Mouse (Mus musculus) heart, adult 2 months (tissue): ENCODE results near the gene Smim24. TPM values are rescaled to one million over a fixed set of nuclear protein-coding genes. Genes with fewer than 3 reads are reported as not detected.

Source experiments
- DNase-seq, 2 experiments: peaks; one replicate each; pipeline ENCODE4 v3.0.0; 2021
- H3K27ac ChIP-seq: fragments of 200-600 bp; 2 replicates; pipeline ENCODE4 v1.8.1; 2022
- H3K27me3 ChIP-seq: fragments of 200-500 bp; 2 replicates; pipeline ENCODE4 v1.6.1; 2012; ENCODE audit warnings: mild to moderate bottlenecking, low read length, inconsistent platforms, mixed read lengths; ENCODE audit not compliant: control insufficient read depth, insufficient read depth
- H3K36me3 ChIP-seq: fragments of 200-500 bp; 2 replicates; pipeline ENCODE4 v1.6.1; 2012; ENCODE audit warnings: low read length, inconsistent platforms; ENCODE audit not compliant: control insufficient read depth, insufficient read depth
- H3K4me1 ChIP-seq: fragments of 200-500 bp; 2 replicates; pipeline ENCODE4 v1.6.1; 2011; ENCODE audit warnings: low read length; ENCODE audit not compliant: control insufficient read depth, insufficient read depth
- H3K4me3 ChIP-seq: fragments of 200-600 bp; 2 replicates; pipeline ENCODE4 v1.8.1; 2022
- H3K79me2 ChIP-seq: fragments of 200-500 bp; replicated peaks from 2 replicates; pipeline ENCODE4 v1.6.1; 2012; ENCODE audit warnings: mild to moderate bottlenecking, inconsistent platforms, low read length, moderate library complexity, mixed read lengths; ENCODE audit not compliant: control insufficient read depth, insufficient read depth
- H3K9ac ChIP-seq: fragments of 200-500 bp; 2 replicates; pipeline ENCODE4 v1.6.1; 2012; ENCODE audit warnings: low read depth, mild to moderate bottlenecking, control low read depth, inconsistent platforms, low read length, mixed read lengths
- CTCF ChIP-seq: fragments of 200-600 bp; IDR thresholded peaks from 2 replicates; pipeline ENCODE4 v1.8.1; 2022; ENCODE audit warnings: antibody characterized with exemption, mild to moderate bottlenecking, moderate library complexity
- EP300 ChIP-seq: fragments of 200-500 bp; IDR thresholded peaks from 2 replicates; pipeline ENCODE4 v1.6.1; 2011; ENCODE audit warnings: low read depth, low read length, control low read depth; ENCODE audit not compliant: insufficient read depth
- POLR2A ChIP-seq: fragments of 200-500 bp; IDR thresholded peaks from 2 replicates; pipeline ENCODE4 v1.6.1; 2011; ENCODE audit warnings: mild to moderate bottlenecking, low read depth, low read length, control low read depth; ENCODE audit not compliant: insufficient read depth
- WGBS: fragments of 180-500 bp; shearing (Covaris S2); methylation state at CpG from one replicate; pipeline ENCODE4 v1.1.7; 2018; 5-methylcytosine and 5-hydroxymethylcytosine counted together
- intact Hi-C: fragments of 180-260 bp; cut with DNase I; formaldehyde crosslinking; loops from one replicate; pipeline ENCODE4 v1.15.1; 2025
- long read RNA-seq: library from polyadenylated mRNA; stranded (forward); transcript quantifications from one replicate; pipeline ENCODE4 v2.0.0, GENCODE M21; 2021
- polyA plus RNA-seq: library from polyadenylated mRNA; depleted of rRNA; stranded (reverse); fragments of >200 nt; gene quantifications from 2 replicates; pipeline ENCODE4 v1.2.3, GENCODE M21; 2012; rRNA removed
- total RNA-seq, 2 experiments: library from RNA; stranded (reverse); gene quantifications; 2 replicates each; pipeline ENCODE4 v1.2.3; 2021

Smim24 gene
- total RNA-seq (1 to 10 TPM; 2.0 to 2.3 TPM), polyA plus RNA-seq (8.3 and 8.6 TPM in 2 replicates)
- long read RNA-seq, partial matches to known transcripts: 0 of 1 reads
- long read RNA-seq, other reads (novel, unspliced or antisense): 0 of 1 reads

DNA sequence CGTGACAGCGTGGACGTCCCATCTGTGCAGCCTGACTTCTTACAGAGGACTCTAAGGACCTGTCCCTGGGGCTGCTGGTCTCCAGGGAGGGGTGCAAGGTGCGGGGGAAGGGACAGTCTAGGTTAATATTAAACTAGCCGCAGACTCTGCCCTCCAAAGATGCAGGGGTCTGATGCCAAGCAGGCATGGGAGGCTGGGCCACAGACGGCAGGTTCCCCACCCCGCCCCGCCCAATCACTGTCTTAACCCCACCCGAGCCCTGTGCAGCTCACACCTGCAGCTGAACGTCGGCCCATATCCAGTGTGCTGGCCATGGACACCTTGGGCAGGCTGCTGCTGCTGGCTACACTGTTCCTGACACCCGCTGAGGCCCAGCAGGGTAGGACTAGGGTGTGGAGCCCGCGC is at the start of gene Smim24:
Gene Smim24 (plus strand): TSS at position 271 of the 405 bp plus-strand sequence.
- intact Hi-C loops: no loop called here
- H3K4me3 ChIP-seq: peak within 1 kb of the TSS; percentile 33
- no peak for DNase-seq
- H3K27ac ChIP-seq: peak within 1 kb of the TSS; percentile 64
- peaks cover 5% of the 10 kb centered on the region for H3K4me1 ChIP-seq
- H3K79me2 ChIP-seq: no peaks in the 10 kb centered on the region
- H3K9ac ChIP-seq: peak within 1 kb of the TSS; percentile 53
- TF ChIP-seq POLR2A (no peak), EP300 (no peak), CTCF (no peak)
- H3K36me3 ChIP-seq: no peaks in the 10 kb centered on the region
- H3K27me3 ChIP-seq: no peaks in the 10 kb centered on the region
- WGBS: 57% methylated on average over 14 of the region's 14 CpGs

DNA sequence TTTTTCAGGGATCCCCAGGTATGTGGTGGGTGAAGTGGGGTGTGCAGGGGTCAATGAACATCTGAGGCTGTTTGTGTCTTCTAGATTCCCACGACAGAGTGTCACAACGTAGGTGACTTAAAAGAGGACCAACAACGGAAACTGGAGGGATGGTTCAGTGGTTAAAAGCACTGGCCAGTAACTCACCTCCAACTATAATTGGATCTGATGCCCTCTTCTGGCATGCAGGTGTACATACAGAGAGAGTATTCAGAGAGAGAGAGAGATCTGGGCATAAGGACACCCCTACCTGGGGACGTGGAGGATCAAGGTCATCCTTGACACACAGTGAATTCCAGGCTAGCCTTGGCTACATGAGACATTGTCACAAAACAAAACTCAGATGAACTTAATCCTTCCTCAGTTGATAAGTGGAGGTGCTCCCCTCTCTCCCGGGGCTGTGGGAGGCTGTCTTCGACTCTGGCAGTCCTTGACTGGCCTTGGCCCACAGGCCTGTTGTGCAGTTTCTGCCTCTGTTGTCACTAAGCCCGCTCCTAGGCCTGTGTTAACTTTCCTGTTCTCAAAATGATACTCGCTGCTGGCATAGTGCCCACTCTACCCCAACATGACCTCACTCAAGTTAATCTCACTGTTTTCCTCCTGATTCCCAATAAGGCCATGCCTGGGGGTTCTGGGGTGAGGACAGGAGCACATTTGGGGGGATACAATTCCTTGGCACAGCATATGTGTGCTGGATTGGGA is 48.3 kb upstream of the Smim24 start:
- Histone ChIP-seq H3K27me3 (0 out of 2 replicates have a peak, but pooled peaks cover 2% of the 10 kb centered on the region), H3K4me1 (peaks cover 9% of the 10 kb centered on the region), H3K4me3 (no peak overlapping the region), H3K27ac (no peak overlapping the region; the same call in 1 of the 2 replicates), H3K79me2 (no peaks in the 10 kb centered on the region; the same call in 1 of the 2 replicates), H3K36me3 (no peaks in the 10 kb centered on the region), H3K9ac (no peak overlapping the region)
- DNase-seq: no peak
- 21% methylated on average over 8 of the region's 8 CpGs for WGBS
- no peak for TF ChIP-seq EP300
- peak; percentile 71 for TF ChIP-seq CTCF
- intact Hi-C loops: no loop called here

DNA sequence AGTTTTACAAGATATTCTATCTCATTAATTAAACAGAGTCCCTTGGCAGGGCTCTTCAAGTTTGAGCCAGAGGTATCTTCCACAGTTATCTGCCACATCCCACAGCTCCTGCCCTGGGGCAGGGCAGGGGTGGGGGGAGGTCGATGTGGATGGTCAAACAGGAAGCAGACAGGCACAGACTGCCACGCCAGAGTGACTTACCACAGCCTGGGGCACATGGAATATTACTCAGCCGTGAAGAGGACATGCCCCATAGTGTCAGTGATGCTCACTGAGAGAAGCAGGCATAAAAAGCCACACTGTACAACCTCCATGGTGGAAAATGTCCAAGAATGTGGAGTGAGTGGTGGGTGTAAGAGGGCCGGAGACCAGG is 47.7 kb upstream of the Smim24 start:
- H3K4me1 ChIP-seq: peaks cover 9% of the 10 kb centered on the region
- TF ChIP-seq EP300 (no peak), CTCF (no peak), POLR2A (no peak)
- DNase-seq: no peak
- H3K4me3 ChIP-seq: no peak overlapping the region
- no peak overlapping the region for H3K27ac ChIP-seq
- 0 out of 2 replicates have a peak, but pooled peaks cover 2% of the 10 kb centered on the region for H3K27me3 ChIP-seq
- intact Hi-C loops: no loop called here
- 76% methylated on average over 4 of the region's 4 CpGs for WGBS
- no peaks in the 10 kb centered on the region; the same call in 1 of the 2 replicates for H3K79me2 ChIP-seq
- H3K9ac ChIP-seq: no peak overlapping the region
- H3K36me3 ChIP-seq: no peaks in the 10 kb centered on the region

DNA sequence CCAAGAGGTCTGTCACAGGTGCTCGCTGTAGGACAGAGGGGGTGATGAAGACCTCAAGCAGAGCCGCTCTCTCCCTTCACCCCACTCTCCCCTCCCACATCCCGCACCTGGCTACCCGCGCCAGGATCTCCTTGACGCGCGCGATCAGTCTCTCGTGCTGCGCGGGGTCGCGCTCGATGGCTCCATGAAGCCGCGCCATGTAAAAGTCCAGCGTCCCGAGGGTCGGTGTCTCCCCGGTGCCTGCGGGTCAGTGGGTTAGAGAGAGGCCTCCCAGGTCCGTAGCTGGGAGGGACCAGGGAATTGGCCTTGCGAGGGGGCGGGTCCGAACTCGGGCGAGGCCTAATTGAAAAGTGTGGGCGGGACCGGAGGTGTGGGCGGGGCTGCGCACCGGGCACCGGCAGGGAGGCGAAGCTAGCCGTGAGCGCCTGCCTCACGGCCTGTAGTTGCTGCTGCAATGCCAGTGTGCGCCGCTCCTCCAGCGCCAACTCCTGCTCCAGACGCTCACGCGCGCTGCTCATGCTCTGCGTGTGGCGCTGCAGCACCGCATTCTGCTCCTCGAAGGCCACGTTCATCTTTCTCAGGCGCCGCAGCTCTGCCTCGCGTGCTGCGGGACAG is 46.3 kb upstream of the Smim24 start:
- H3K4me1 ChIP-seq: peaks cover 9% of the 10 kb centered on the region

DNA sequence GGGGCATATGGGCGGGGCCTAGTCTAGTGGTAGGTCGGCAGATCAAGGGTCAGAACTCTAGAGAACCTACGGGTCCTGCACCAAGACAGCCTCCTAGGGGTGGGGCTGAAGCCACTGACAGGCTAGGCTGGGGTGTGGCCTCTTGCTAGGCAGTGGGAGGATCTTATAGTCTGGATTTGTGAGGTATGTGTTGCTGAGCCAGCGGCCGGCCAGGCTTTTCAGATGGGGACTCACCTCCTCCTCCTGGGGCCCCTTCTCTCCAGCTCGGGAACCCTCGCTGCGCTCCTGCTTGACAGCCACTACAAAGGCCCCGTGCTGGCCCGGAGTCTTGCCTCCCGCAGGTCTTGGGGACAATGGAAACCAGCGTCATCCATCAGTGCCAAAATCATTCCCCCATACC is 43.7 kb upstream of the Smim24 start:
- no peaks in the 10 kb centered on the region for H3K27me3 ChIP-seq
- DNase-seq: peak; percentile 52
- peak overlapping the region; percentile 96 for H3K27ac ChIP-seq
- peak overlapping the region; percentile 99; the same call in 1 of the 2 replicates for H3K9ac ChIP-seq
- WGBS: 17% methylated on average over 12 of the region's 12 CpGs
- TF ChIP-seq CTCF: no peak
- TF ChIP-seq EP300: no peak
- TF ChIP-seq POLR2A: no peak
- peaks cover 8% of the 10 kb centered on the region for H3K4me1 ChIP-seq
- H3K36me3 ChIP-seq: no peaks in the 10 kb centered on the region
- no peaks in the 10 kb centered on the region for H3K79me2 ChIP-seq
- intact Hi-C loops: no loop called here
- H3K4me3 ChIP-seq: peak overlapping the region; percentile 97

More for the DNA sequence above, 46.3 kb upstream of the Smim24 start:
- no peak overlapping the region for H3K4me3 ChIP-seq
- no peak overlapping the region for H3K27ac ChIP-seq
- DNase-seq: peak in 1 of 2 experiments; percentile 50
- intact Hi-C loops: no loop called here
- 59% methylated on average over 55 of the region's 55 CpGs for WGBS
- H3K27me3 ChIP-seq: 0 out of 2 replicates have a peak, but pooled peaks cover 2% of the 10 kb centered on the region
- no peaks in the 10 kb centered on the region; the same call in 1 of the 2 replicates for H3K79me2 ChIP-seq
- no peak overlapping the region for H3K9ac ChIP-seq
- TF ChIP-seq CTCF (no peak), EP300 (no peak), POLR2A (no peak)
- H3K36me3 ChIP-seq: no peaks in the 10 kb centered on the region

DNA sequence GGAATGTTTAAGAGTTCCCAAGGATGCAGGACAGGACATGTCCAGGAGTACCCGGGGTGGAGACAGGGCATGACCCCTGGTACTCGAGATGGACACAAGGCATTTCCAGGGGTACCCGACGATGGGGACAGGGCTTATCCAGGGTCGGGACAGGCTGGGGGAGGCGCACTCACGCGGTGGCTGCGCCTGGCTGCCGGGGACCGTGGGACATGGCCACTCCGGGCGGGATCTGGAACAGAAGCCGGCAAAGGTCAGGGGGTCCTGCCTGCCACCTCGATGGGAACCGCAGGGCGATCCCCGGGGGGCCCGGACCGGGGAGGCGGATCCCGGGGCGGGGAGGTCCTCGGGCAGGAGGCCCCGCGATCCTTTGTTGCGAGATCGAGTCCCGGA is 42.9 kb upstream of the Smim24 start:
- peak overlapping the region; percentile 99 for H3K9ac ChIP-seq
- no peak for DNase-seq
- H3K79me2 ChIP-seq: no peaks in the 10 kb centered on the region
- intact Hi-C loops: loop anchor here (2.0 kb wide), 2 partner anchors 27 to 29 kb away; partner anchors contain the start of gene Cactin
- no peaks in the 10 kb centered on the region for H3K36me3 ChIP-seq
- H3K27ac ChIP-seq: peak overlapping the region; percentile 96
- peak overlapping the region; percentile 97 for H3K4me3 ChIP-seq
- no peaks in the 10 kb centered on the region for H3K27me3 ChIP-seq
- WGBS: under 1% methylated on average over 29 of the region's 29 CpGs
- peaks cover 3% of the 10 kb centered on the region; the same call in 1 of the 2 replicates for H3K4me1 ChIP-seq
- no peak for TF ChIP-seq CTCF
- TF ChIP-seq EP300: no peak
- no peak for TF ChIP-seq POLR2A
